Mouse (Mus musculus) hindbrain, embryonic 11.5 days (tissue): ENCODE data around the gene Gm43064. TPM values are rescaled to one million over a fixed set of nuclear protein-coding genes. Genes with fewer than 3 reads are reported as not detected.
A peak's percentile ranks its signal among the peaks of the same experiment; 100 is the strongest.
"Not testable (repeated sequence)": the region's sequence is repeated elsewhere in the genome, so short reads cannot be mapped to it uniquely, and the experiment has no call there.

Source experiments
- ATAC-seq: fragments of 200-750 bp; cut with Nextera tagmentation; 2 replicates; pipeline ENCODE4 v1.8.0; 2017; ENCODE audit warnings: mild to moderate bottlenecking, moderate TSS enrichment, moderate library complexity; ENCODE audit not compliant: low FRiP score
- DNase-seq: peaks from one replicate; pipeline ENCODE4 v3.0.0-alpha.2; 2015; ENCODE audit warnings: low spot score
- H3K27ac ChIP-seq: fragments of 300-500 bp; sonication (generic); 2 replicates; pipeline ENCODE4 v1.5.1; 2014; ENCODE audit warnings: mild to moderate bottlenecking, low read depth, low read length
- H3K27me3 ChIP-seq: fragments of 300-500 bp; sonication (generic); 2 replicates; pipeline ENCODE4 v1.6.1; 2014; ENCODE audit warnings: mild to moderate bottlenecking, low read length, moderate library complexity, mixed read lengths; ENCODE audit not compliant: control insufficient read depth, insufficient read depth
- H3K36me3 ChIP-seq: fragments of 300-500 bp; sonication (generic); 2 replicates; pipeline ENCODE4 v1.6.1; 2014; ENCODE audit warnings: mild to moderate bottlenecking, low read length, moderate library complexity, mixed read lengths; ENCODE audit not compliant: control insufficient read depth, insufficient read depth
- H3K4me1 ChIP-seq: fragments of 300-500 bp; sonication (generic); replicated peaks from 2 replicates; pipeline ENCODE4 v1.6.1; 2014; ENCODE audit warnings: low read length, mixed read lengths; ENCODE audit not compliant: control insufficient read depth, insufficient read depth
- H3K4me2 ChIP-seq: fragments of 300-500 bp; sonication (generic); replicated peaks from 2 replicates; pipeline ENCODE4 v1.6.1; 2014; ENCODE audit warnings: mild to moderate bottlenecking, low read depth, low read length
- H3K4me3 ChIP-seq: fragments of 300-500 bp; sonication (generic); 2 replicates; pipeline ENCODE4 v1.5.1; 2014; ENCODE audit warnings: low read depth, low read length
- H3K9ac ChIP-seq: fragments of 300-500 bp; sonication (generic); 2 replicates; pipeline ENCODE4 v1.6.1; 2014; ENCODE audit warnings: low read depth, low read length
- H3K9me3 ChIP-seq: fragments of 300-500 bp; sonication (generic); 2 replicates; pipeline ENCODE4 v1.6.1; 2016; ENCODE audit warnings: low read length; ENCODE audit not compliant: control insufficient read depth
- WGBS: fragments of 180-500 bp; shearing (Covaris S2); extraction: QIAGEN DNeasy Blood & Tissue Kit; methylation state at CpG from one replicate; pipeline ENCODE4 v1.1.7; 2014; 5-methylcytosine and 5-hydroxymethylcytosine counted together
- polyA plus RNA-seq: library from polyadenylated mRNA; unstranded; fragments of >200 nt; fragmentation: Nextera tagmentation; extraction: Ambion mirVana; gene quantifications from 2 replicates; pipeline ENCODE4 v1.2.1, GENCODE M21; 2014

The Gm43064 gene
- polyA plus RNA-seq, 1 experiment from 2014 or later, result 0.37 TPM

- Histone ChIP-seq H3K9me3 (no peaks in the 10 kb centered on the region), H3K9ac (peak overlapping the region; percentile 88), H3K27ac (peak overlapping the region; percentile 83), H3K4me2 (peak overlapping the region; percentile 62), H3K4me3 (peak overlapping the region; percentile 51), H3K27me3 (no peaks in the 10 kb centered on the region), H3K4me1 (no peaks in the 10 kb centered on the region), H3K36me3 (no peaks in the 10 kb centered on the region; the same call in 1 of the 2 replicates)
- DNase-seq, result no peak
- peak; percentile 72 for ATAC-seq
- 1% methylated on average over 14 of the region's 14 CpGs for WGBS
Measured at GRCm38 (mm10) chr3:103809799-103810150, 402 bp downstream of the Gm43064 start.

- WGBS, result 90% methylated on average over 6 of the region's 6 CpGs
- H3K27me3 ChIP-seq, result no peaks in the 10 kb centered on the region
- H3K9me3 ChIP-seq, result no peaks in the 10 kb centered on the region
- H3K4me3 ChIP-seq, result no peak overlapping the region
- ATAC-seq, result no peak
- H3K9ac ChIP-seq, result no peak overlapping the region
- no peak overlapping the region for H3K27ac ChIP-seq
- DNase-seq, result no peak
- H3K36me3 ChIP-seq, result peaks cover 4% of the 10 kb centered on the region; the same call in 1 of the 2 replicates
- no peak overlapping the region for H3K4me2 ChIP-seq
- no peaks in the 10 kb centered on the region for H3K4me1 ChIP-seq
Measured at GRCm38 (mm10) chr3:103810967-103811366, 1.6 kb downstream of the Gm43064 start.

GRCm38 (mm10) chr3:103827548-103827947 lies 18.2 kb downstream of the Gm43064 start:
- Histone ChIP-seq H3K9ac (no peak overlapping the region), H3K4me3 (no peak overlapping the region), H3K27ac (no peak overlapping the region), H3K27me3 (no peaks in the 10 kb centered on the region), H3K9me3 (no peaks in the 10 kb centered on the region), H3K4me1 (no peaks in the 10 kb centered on the region), H3K4me2 (no peak overlapping the region), H3K36me3 (no peaks in the 10 kb centered on the region)
- ATAC-seq, result no peak
- no peak for DNase-seq

- Histone ChIP-seq H3K27ac (no peak overlapping the region), H3K9me3 (no peaks in the 10 kb centered on the region), H3K36me3 (no peaks in the 10 kb centered on the region), H3K27me3 (no peaks in the 10 kb centered on the region), H3K4me2 (no peak overlapping the region), H3K9ac (no peak overlapping the region), H3K4me1 (no peaks in the 10 kb centered on the region), H3K4me3 (no peak overlapping the region)
- no peak for DNase-seq
- no peak for ATAC-seq
- 82% methylated on average over 3 of the region's 3 CpGs for WGBS
Measured at GRCm38 (mm10) chr3:103829036-103829435, 19.7 kb downstream of the Gm43064 start.

- not testable (repeated sequence) for DNase-seq
Measured at GRCm38 (mm10) chr3:103830681-103831080, 21.3 kb downstream of the Gm43064 start.

DNA sequence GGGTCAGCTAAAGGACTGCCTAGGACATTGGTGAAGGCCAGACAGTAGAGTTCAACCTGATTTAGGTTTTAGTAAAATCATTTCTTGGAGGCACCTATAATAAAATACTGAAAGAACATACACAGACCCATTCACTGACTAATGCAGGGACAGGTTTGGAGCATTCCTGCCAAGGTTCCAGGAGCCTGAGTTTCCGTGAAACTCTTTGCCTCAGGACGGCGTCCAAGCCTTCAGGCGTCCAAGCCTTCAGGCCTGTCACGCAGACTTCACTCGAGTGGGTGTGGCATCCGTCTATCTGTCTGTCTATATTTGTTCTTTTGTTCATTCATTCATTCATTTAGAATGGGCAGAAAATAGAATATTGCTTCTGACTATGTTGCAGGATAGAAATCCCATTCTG lies 21.8 kb downstream of the Gm43064 start:
- Histone ChIP-seq H3K36me3 (no peaks in the 10 kb centered on the region), H3K9ac (no peak overlapping the region), H3K4me2 (no peak overlapping the region), H3K4me3 (no peak overlapping the region), H3K4me1 (no peaks in the 10 kb centered on the region), H3K27me3 (no peaks in the 10 kb centered on the region), H3K27ac (no peak overlapping the region), H3K9me3 (no peaks in the 10 kb centered on the region)
- 87% methylated on average over 7 of the region's 7 CpGs for WGBS
- no peak for ATAC-seq
- no peak for DNase-seq

More at GRCm38 (mm10) chr3:103830681-103831080, 21.3 kb downstream of the Gm43064 start:
- H3K27me3 ChIP-seq, ATAC-seq, H3K27ac ChIP-seq, H3K4me3 ChIP-seq, H3K4me2 ChIP-seq, H3K36me3 ChIP-seq, H3K9ac ChIP-seq, H3K4me1 ChIP-seq, H3K9me3 ChIP-seq: not testable (repeated sequence)
- WGBS, result 79% methylated on average over 1 of the region's 1 CpGs

- Histone ChIP-seq H3K9me3 (no peaks in the 10 kb centered on the region), H3K4me3 (no peak within 1 kb of the TSS), H3K27ac (no peak within 1 kb of the TSS), H3K4me1 (no peaks in the 10 kb centered on the region), H3K27me3 (no peaks in the 10 kb centered on the region), H3K4me2 (no peak within 1 kb of the TSS), H3K36me3 (no peaks in the 10 kb centered on the region), H3K9ac (no peak within 1 kb of the TSS)
- ATAC-seq (no peak), DNase-seq (no peak)
Measured at GRCm38 (mm10) chr3:103832426-103832825, 23.1 kb downstream of the Gm43064 start, which contains the start of gene Bcl2l15. Gene Bcl2l15, plus strand, starts transcription at chr3:103832601.

- H3K27ac ChIP-seq, result no peak overlapping the region
- no peak overlapping the region for H3K4me3 ChIP-seq
- no peaks in the 10 kb centered on the region for H3K4me1 ChIP-seq
- H3K27me3 ChIP-seq, result no peaks in the 10 kb centered on the region
- H3K4me2 ChIP-seq, result no peak overlapping the region
- H3K9ac ChIP-seq, result no peak overlapping the region
- H3K9me3 ChIP-seq, result no peaks in the 10 kb centered on the region
- no peak for DNase-seq
- 89% methylated on average over 2 of the region's 2 CpGs for WGBS
- no peak for ATAC-seq
- no peaks in the 10 kb centered on the region for H3K36me3 ChIP-seq
Measured at GRCm38 (mm10) chr3:103834001-103834400, 24.6 kb downstream of the Gm43064 start.

- H3K4me1 ChIP-seq, result no peaks in the 10 kb centered on the region
- H3K9ac ChIP-seq, result no peak overlapping the region
- H3K27me3 ChIP-seq, result no peaks in the 10 kb centered on the region
- 81% methylated on average over 6 of the region's 6 CpGs for WGBS
- H3K4me3 ChIP-seq, result no peak overlapping the region
- ATAC-seq (no peak), DNase-seq (no peak)
- no peak overlapping the region for H3K4me2 ChIP-seq
- no peaks in the 10 kb centered on the region for H3K36me3 ChIP-seq
- H3K9me3 ChIP-seq, result no peaks in the 10 kb centered on the region
- H3K27ac ChIP-seq, result no peak overlapping the region
Measured at GRCm38 (mm10) chr3:103835272-103835950, 26.0 kb downstream of the Gm43064 start.
